Mouse (Mus musculus): Measurements from ENCODE around the gene Ttc41. TPM values are rescaled to one million over a fixed set of nuclear protein-coding genes. Genes with fewer than 3 reads are reported as not detected.

Gene Ttc41
- total RNA-seq (2023) = 1.3 to 3.4 TPM (median 1.8 TPM) in 4 replicates

DNA sequence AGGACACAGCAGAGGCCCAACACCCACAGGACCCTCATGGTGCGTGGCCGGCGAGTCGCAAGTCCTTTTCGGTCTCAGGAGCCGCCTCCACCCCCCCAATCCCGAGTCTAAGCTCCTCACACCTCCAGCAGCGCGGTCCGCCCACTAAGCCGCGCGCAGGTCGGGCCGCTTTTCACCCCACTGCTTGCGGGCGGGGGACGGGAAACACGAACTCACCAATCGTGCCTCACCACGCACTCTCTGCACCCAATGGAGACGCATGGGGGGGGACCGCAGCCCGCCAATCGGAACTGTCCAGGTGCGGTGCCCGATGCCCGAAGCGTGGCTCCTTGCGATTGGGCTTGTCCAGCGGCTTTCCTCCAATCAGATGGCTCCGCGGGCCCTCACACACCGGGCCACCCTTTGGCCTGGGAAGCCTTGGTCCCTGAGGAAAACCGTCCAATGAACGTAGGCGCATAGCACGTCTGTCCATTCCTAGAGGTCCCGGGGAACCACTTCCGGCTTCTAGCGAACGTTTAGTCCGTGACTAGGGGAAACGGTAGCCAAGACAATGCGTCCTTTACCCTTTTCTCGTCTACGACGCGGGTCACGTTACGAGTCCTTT is at the start of gene Ttc41, which contains the start of gene Hsp90b1:
Gene Ttc41, plus strand, starts transcription at position 494 of the 604 bp plus-strand sequence.
Gene Hsp90b1, minus strand, starts transcription at position 192 of the 604 bp plus-strand sequence.

GRCm38 (mm10) chr10:86763672-86764071 is 58.1 kb downstream of the Ttc41 start, which contains the start of gene Gm49358:
Gm49358 (plus strand) TSS chr10:86763972.

DNA sequence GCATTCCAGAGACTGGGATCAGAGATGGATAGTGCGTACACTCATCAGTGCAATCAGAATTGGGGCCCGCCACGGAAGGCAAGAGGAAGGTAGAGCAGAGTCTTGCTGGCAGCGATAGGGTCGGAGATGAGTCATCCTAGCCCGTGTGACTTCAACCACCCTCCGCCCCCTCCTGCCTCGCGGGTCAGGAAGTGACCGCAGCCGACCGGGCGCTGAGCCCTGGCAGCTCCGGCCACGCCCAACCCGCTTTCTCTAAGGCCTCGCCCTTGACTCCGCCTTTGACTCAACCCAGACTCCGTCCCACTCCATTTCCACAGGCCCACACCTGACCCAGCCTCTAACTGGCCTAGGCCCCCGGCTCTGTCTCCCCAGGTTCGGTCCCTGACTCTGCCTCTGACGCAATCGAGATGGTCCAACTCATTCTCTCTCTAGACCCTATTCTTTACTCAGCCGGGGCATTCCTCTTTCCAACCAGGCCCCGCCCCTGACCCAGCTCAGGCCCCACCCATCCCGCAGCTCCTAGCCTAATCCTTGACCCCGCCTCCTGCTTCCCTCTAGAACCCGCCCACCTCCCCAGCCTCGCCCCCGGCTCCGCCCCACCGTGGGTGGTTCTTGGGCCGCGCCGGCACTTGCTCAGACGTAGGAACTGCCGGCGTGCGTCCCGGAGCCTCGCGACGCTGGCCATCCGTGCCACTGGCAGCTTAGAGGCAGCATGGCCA is 72.9 kb downstream of the Ttc41 start, which contains the start of gene Nt5dc3:
Gene Nt5dc3, plus strand, starts transcription at position 608 of the 719 bp plus-strand sequence.

Other genes starting within 250 kb of the Ttc41 start
- gene Syn3, start 206.9 kb upstream of the Ttc41 start, total RNA-seq (2023) = not detected in 4 replicates
- 319 to 358 TPM (median 345 TPM) in 4 replicates for gene Hsp90b1, start 302 bp upstream of the Ttc41 start, total RNA-seq (2023)
- gene Gm49358, start 58.2 kb downstream of the Ttc41 start, total RNA-seq (2023) = 3.7 to 6.9 TPM (median 5.9 TPM) in 4 replicates
- gene Nt5dc3, start 73.2 kb downstream of the Ttc41 start, total RNA-seq (2023) = 16.5 to 19.5 TPM (median 17.6 TPM) in 4 replicates

All from B cell, adult 62 days (primary cell).